Mouse (Mus musculus) lung, postnatal 10 days (tissue): Measurements from ENCODE around the gene Grn.

Experiments used
- DNase-seq: peaks from one replicate; pipeline ENCODE4 v3.0.0; 2021

Gene Grn

GRCm38 (mm10) chr11:102425555-102426316 is 4.4 kb upstream of the Grn start:
- DNase-seq = peak; percentile 73

- DNase-seq = no peak
Measured at GRCm38 (mm10) chr11:102428981-102429540, 1.1 kb upstream of the Grn start.

- no peak for DNase-seq
Measured at GRCm38 (mm10) chr11:102429551-102429950, 564 bp upstream of the Grn start.

GRCm38 (mm10) chr11:102431018-102431645 is 1.0 kb downstream of the Grn start:
- peak; percentile 92 for DNase-seq

- no peak for DNase-seq
Measured at GRCm38 (mm10) chr11:102431728-102432114, 1.6 kb downstream of the Grn start.

- DNase-seq = no peak
Measured at GRCm38 (mm10) chr11:102432115-102432843, 2.2 kb downstream of the Grn start.

- no peak for DNase-seq
Measured at GRCm38 (mm10) chr11:102432896-102433295, 2.8 kb downstream of the Grn start.

- no peak for DNase-seq
Measured at GRCm38 (mm10) chr11:102433866-102434265, 3.8 kb downstream of the Grn start.

GRCm38 (mm10) chr11:102434406-102434805 is 4.3 kb downstream of the Grn start:
- DNase-seq = peak; percentile 92

GRCm38 (mm10) chr11:102434816-102435705 is 4.9 kb downstream of the Grn start:
- DNase-seq = no peak

GRCm38 (mm10) chr11:102435754-102436470 is 5.8 kb downstream of the Grn start:
- DNase-seq = no peak

GRCm38 (mm10) chr11:102436471-102436790 is 6.3 kb downstream of the Grn start:
- DNase-seq = no peak

GRCm38 (mm10) chr11:102437120-102438061 is 7.3 kb downstream of the Grn start:
- DNase-seq = peak; percentile 81

- peak; percentile 92 for DNase-seq
Measured at GRCm38 (mm10) chr11:102438212-102439092, 8.3 kb downstream of the Grn start.

- no peak for DNase-seq
Measured at GRCm38 (mm10) chr11:102439093-102440082, 9.3 kb downstream of the Grn start.

GRCm38 (mm10) chr11:102440255-102440654 is 10.1 kb downstream of the Grn start:
- no peak for DNase-seq

GRCm38 (mm10) chr11:102441434-102441833 is 11.3 kb downstream of the Grn start:
- no peak for DNase-seq

- no peak for DNase-seq
Measured at GRCm38 (mm10) chr11:102442089-102442488, 12.0 kb downstream of the Grn start.
